Mouse (Mus musculus) limb, embryonic 11.5 days (tissue): Measurements from ENCODE around the gene Pou2f2. TPM values are rescaled to one million over a fixed set of nuclear protein-coding genes. Genes with fewer than 3 reads are reported as not detected.

Experiments
- ATAC-seq: fragments of 200-750 bp; cut with Nextera tagmentation; 2 replicates; pipeline ENCODE4 v1.8.0; 2017; ENCODE audit warnings: low read depth; ENCODE audit not compliant: insufficient number of reproducible peaks, low FRiP score, low TSS enrichment
- DNase-seq: peaks from one replicate; pipeline ENCODE4 v3.0.0-alpha.2; 2015; ENCODE audit warnings: low spot score
- H3K27ac ChIP-seq: fragments of 300-500 bp; sonication (generic); replicated peaks from 2 replicates; pipeline ENCODE4 v1.5.1; 2014; ENCODE audit warnings: low read depth, mild to moderate bottlenecking, low read length
- H3K27me3 ChIP-seq: fragments of 300-500 bp; sonication (generic); 2 replicates; pipeline ENCODE4 v1.6.1; 2014; ENCODE audit warnings: mild to moderate bottlenecking, low read length, mixed read lengths; ENCODE audit not compliant: control insufficient read depth, insufficient read depth
- H3K36me3 ChIP-seq: fragments of 300-500 bp; sonication (generic); 2 replicates; pipeline ENCODE4 v1.6.1; 2014; ENCODE audit warnings: mild to moderate bottlenecking, low read length, moderate library complexity, mixed read lengths; ENCODE audit not compliant: control insufficient read depth, insufficient read depth
- H3K4me1 ChIP-seq: fragments of 300-500 bp; sonication (generic); 2 replicates; pipeline ENCODE4 v1.6.1; 2014; ENCODE audit warnings: low read length, mixed read lengths; ENCODE audit not compliant: control insufficient read depth, insufficient read depth
- H3K4me2 ChIP-seq: fragments of 300-500 bp; sonication (generic); 2 replicates; pipeline ENCODE4 v1.6.1; 2014; ENCODE audit warnings: low read depth, mild to moderate bottlenecking, moderate library complexity; ENCODE audit not compliant: severe bottlenecking
- H3K4me3 ChIP-seq: fragments of 300-500 bp; sonication (generic); 2 replicates; pipeline ENCODE4 v1.5.1; 2014; ENCODE audit warnings: low read depth, low read length
- H3K9ac ChIP-seq: fragments of 300-500 bp; sonication (generic); 2 replicates; pipeline ENCODE4 v1.6.1; 2014; ENCODE audit warnings: mild to moderate bottlenecking, low read length
- H3K9me3 ChIP-seq: fragments of 300-500 bp; sonication (generic); 2 replicates; pipeline ENCODE4 v1.6.1; 2016; ENCODE audit warnings: low read length; ENCODE audit not compliant: control insufficient read depth
- WGBS: fragments of 180-500 bp; shearing (Covaris S2); extraction: QIAGEN DNeasy Blood & Tissue Kit; methylation state at CpG from one replicate; pipeline ENCODE4 v1.1.7; 2014; 5-methylcytosine and 5-hydroxymethylcytosine counted together
- polyA plus RNA-seq: library from polyadenylated mRNA; unstranded; fragments of >200 nt; fragmentation: Nextera tagmentation; extraction: Ambion mirVana; gene quantifications from 2 replicates; pipeline ENCODE4 v1.2.1, GENCODE M21; 2014

Pou2f2 gene
- polyA plus RNA-seq, 1 experiment from 2014 or later = 3.9 TPM

GRCm38 (mm10) chr7:25076663-25077413, 102.7 kb downstream of the Pou2f2 start:
- peak; percentile 97 for ATAC-seq
- peaks cover 23% of the 10 kb centered on the region for H3K36me3 ChIP-seq
- peak overlapping the region; percentile 90 for H3K9ac ChIP-seq
- H3K9me3 ChIP-seq = no peaks in the 10 kb centered on the region; the same call in 1 of the 2 replicates
- H3K27ac ChIP-seq = peak overlapping the region; percentile 88
- no peaks in the 10 kb centered on the region for H3K27me3 ChIP-seq
- peak overlapping the region; percentile 74 for H3K4me2 ChIP-seq
- peak; percentile 97 for DNase-seq
- H3K4me1 ChIP-seq = peaks cover 7% of the 10 kb centered on the region
- H3K4me3 ChIP-seq = peak overlapping the region; percentile 86
- WGBS = under 1% methylated on average over 56 of the region's 56 CpGs

GRCm38 (mm10) chr7:25076296-25076662, 103.2 kb downstream of the Pou2f2 start:
- peak overlapping the region; percentile 62 for H3K4me2 ChIP-seq
- no peaks in the 10 kb centered on the region; the same call in 1 of the 2 replicates for H3K9me3 ChIP-seq
- H3K36me3 ChIP-seq = peaks cover 18% of the 10 kb centered on the region
- no peak for DNase-seq
- peak overlapping the region; percentile 86 for H3K4me3 ChIP-seq
- peak overlapping the region; percentile 44 for H3K9ac ChIP-seq
- H3K27me3 ChIP-seq = no peaks in the 10 kb centered on the region
- H3K4me1 ChIP-seq = peaks cover 7% of the 10 kb centered on the region
- H3K27ac ChIP-seq = peak overlapping the region; percentile 81
- WGBS = 23% methylated on average over 7 of the region's 7 CpGs
- ATAC-seq = no peak

DNA sequence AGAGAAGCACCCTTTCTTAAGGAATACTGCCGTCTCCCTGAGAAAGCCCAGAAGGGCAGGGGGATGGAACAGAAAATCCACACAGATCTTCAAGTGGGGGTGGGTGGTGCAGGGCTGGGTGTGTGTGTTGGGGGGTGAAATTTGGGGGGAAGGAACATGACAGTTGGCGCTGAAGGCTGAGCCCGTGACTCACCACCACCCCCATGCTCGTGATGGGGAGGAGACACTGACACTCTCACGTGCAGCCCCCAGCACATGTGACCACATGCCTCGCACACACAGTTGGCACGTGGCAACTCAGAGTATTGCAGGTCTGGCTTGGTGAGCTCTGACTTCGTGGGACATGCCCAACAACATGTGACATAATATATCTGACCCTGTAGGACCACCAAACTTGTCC, 105.6 kb downstream of the Pou2f2 start:
- no peaks in the 10 kb centered on the region for H3K27me3 ChIP-seq
- no peaks in the 10 kb centered on the region; the same call in 1 of the 2 replicates for H3K9me3 ChIP-seq
- H3K36me3 ChIP-seq = no peaks in the 10 kb centered on the region
- no peak overlapping the region for H3K9ac ChIP-seq
- no peak for ATAC-seq
- H3K4me3 ChIP-seq = no peak overlapping the region
- no peak overlapping the region for H3K27ac ChIP-seq
- peaks cover 19% of the 10 kb centered on the region for H3K4me1 ChIP-seq
- DNase-seq = no peak
- no peak overlapping the region; the same call in 1 of the 2 replicates for H3K4me2 ChIP-seq
- WGBS = 83% methylated on average over 8 of the region's 8 CpGs

- Histone ChIP-seq H3K27me3 (no peaks in the 10 kb centered on the region), H3K27ac (peak overlapping the region; percentile 87), H3K9ac (peak overlapping the region; percentile 82), H3K9me3 (no peaks in the 10 kb centered on the region; the same call in 1 of the 2 replicates), H3K4me1 (peaks cover 12% of the 10 kb centered on the region), H3K4me3 (peak overlapping the region; percentile 65), H3K4me2 (peak overlapping the region; percentile 89), H3K36me3 (peaks cover 5% of the 10 kb centered on the region; the same call in 1 of the 2 replicates)
- DNase-seq = peak; percentile 65
- no peak for ATAC-seq
- 0% methylated on average over 11 of the region's 33 CpGs for WGBS
Observed at GRCm38 (mm10) chr7:25072716-25073390, 106.7 kb downstream of the Pou2f2 start.

DNA sequence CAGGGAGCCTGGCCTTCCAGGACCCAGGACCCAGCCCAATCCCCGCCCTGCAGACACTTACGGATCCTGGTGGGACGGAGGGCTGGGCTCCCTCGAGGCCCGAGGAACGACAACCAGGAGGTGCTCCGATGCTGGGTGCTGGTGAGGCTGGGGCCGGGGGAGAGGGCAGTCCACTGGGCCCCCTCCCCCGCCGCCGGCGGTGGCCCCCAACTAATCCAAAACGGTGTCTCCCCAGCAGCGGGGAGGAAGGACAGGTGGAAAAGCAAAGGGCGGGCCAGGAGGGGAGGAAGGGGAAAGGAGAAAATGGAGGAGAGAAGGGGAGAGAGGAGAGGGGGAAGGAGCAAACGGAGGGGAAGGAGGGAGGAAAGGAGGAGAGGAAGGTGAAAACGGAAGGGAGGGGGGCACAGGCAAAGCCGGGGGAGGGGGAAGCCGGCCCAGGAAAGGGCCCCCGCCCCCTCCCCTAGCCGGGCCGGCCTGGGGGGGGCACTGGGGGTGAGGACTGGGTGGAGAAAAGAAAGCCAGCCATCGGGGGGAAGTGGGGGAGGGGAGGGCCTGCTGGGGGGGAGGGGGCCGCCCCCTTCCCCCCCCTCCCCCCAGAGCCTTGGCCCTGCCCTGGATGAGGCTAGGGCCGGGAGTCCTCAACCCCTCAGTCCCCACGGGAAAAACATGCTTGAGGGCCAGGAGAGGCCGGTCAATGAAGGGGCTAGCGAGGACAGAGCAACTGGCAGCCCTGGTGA, 107.4 kb downstream of the Pou2f2 start, which contains the start of the genes Grik5 and Zfp574:
Gene Grik5 (minus strand): TSS at position 368 of the 737 bp plus-strand sequence.
Gene Zfp574 (plus strand): TSS at position 589 of the 737 bp plus-strand sequence.
- ATAC-seq (no peak), DNase-seq (peak; percentile 54)
- Histone ChIP-seq H3K36me3 (peaks cover 7% of the 10 kb centered on the region; the same call in 1 of the 2 replicates), H3K27ac (peak within 1 kb of the TSS; percentile 87), H3K27me3 (no peaks in the 10 kb centered on the region), H3K9ac (peak within 1 kb of the TSS; percentile 82), H3K4me3 (peak within 1 kb of the TSS; percentile 65), H3K4me2 (peak within 1 kb of the TSS; percentile 89), H3K9me3 (no peaks in the 10 kb centered on the region; the same call in 1 of the 2 replicates), H3K4me1 (peaks cover 12% of the 10 kb centered on the region)
- WGBS = under 1% methylated on average over 23 of the region's 28 CpGs

DNA sequence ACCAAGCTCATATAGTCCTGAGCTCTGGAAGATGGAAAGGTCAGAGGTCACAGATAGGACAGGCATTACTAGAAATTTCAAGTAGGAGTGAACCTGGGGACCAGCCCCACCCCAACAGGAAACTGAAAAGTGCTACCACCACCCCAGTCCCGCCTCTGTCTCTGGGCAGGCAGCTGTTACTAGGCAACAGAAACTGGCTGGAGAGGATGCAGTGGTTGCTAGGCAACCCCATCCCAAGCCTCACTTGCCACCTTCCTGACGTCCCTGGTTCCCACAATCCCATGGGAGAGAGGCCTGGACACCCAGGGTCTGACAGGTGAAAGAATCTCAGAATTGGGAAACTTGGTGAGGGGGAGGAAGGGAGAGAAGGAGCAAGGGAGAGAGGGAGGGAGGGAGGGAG, 110.8 kb downstream of the Pou2f2 start:
- Histone ChIP-seq H3K4me1 (peaks cover 12% of the 10 kb centered on the region), H3K27me3 (no peaks in the 10 kb centered on the region), H3K36me3 (peaks cover 12% of the 10 kb centered on the region; the same call in 1 of the 2 replicates), H3K9me3 (no peaks in the 10 kb centered on the region), H3K4me3 (no peak overlapping the region), H3K9ac (no peak overlapping the region), H3K27ac (no peak overlapping the region), H3K4me2 (no peak overlapping the region)
- ATAC-seq (no peak), DNase-seq (peak; percentile 47)
- WGBS = 20% methylated on average over 2 of the region's 2 CpGs

DNA sequence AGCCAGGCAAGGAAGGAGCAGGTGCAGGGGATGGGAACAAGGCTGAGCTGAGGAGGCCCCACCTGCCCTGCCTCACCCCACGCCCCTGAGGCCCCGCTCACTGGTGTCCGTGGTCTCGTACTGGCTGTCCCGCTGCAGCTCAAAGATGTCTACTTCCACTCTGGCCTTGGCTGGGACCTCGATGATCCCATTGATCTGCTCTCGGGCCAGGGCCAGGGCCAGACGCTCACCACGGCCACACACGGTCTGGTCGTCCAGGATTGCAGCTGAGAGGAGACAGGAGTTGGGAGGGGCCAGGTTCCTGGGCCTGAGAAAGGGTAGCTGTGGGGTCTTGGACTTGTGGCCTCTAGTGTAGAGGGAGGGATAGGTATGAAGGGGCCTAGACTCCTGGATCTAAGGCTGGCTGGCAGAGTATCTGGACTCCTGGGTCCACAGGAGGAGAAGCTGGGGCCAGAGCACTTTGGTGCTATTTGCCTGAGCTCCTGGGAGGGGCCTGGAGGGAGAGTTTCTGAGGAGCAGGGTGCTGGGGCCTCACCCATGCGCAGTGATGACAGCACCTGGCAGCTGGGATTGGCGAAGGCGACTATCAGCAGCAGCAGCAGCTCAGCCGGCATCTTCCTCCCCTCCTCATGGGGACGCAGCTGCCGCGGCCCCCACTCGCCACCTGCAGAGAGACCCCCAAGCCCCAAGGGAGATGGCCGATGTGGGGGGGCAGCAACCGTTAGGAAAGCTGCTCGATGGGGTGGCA, 111.4 kb downstream of the Pou2f2 start:
- peaks cover 12% of the 10 kb centered on the region; the same call in 1 of the 2 replicates for H3K36me3 ChIP-seq
- H3K9me3 ChIP-seq = no peaks in the 10 kb centered on the region
- no peak overlapping the region for H3K9ac ChIP-seq
- 84% methylated on average over 22 of the region's 22 CpGs for WGBS
- DNase-seq = no peak
- no peaks in the 10 kb centered on the region for H3K27me3 ChIP-seq
- no peak overlapping the region for H3K27ac ChIP-seq
- ATAC-seq = no peak
- H3K4me2 ChIP-seq = no peak overlapping the region
- H3K4me1 ChIP-seq = peaks cover 12% of the 10 kb centered on the region
- no peak overlapping the region for H3K4me3 ChIP-seq
